Mouse (Mus musculus) lung, adult 2 months (tissue): ENCODE measurements around the gene Wwc2. TPM values are rescaled to one million over a fixed set of nuclear protein-coding genes. Genes with fewer than 3 reads are reported as not detected.

Experiments used
- DNase-seq: peaks from one replicate; pipeline ENCODE4 v3.0.0; 2022
- H3K4me1 ChIP-seq: fragments of 200-500 bp; 2 replicates; pipeline ENCODE4 v1.6.1; 2011; ENCODE audit warnings: low read length; ENCODE audit not compliant: control insufficient read depth, insufficient read depth
- H3K4me3 ChIP-seq: fragments of 200-500 bp; replicated peaks from 2 replicates; pipeline ENCODE3; 2011; ENCODE audit warnings: low read depth, mild to moderate bottlenecking, control low read depth, low read length; ENCODE audit errors: extremely low read depth
- CTCF ChIP-seq: fragments of 200-500 bp; IDR thresholded peaks from 2 replicates; pipeline ENCODE4 v1.5.1; 2011; ENCODE audit warnings: mild to moderate bottlenecking, low read length, control low read depth; ENCODE audit not compliant: insufficient read depth
- POLR2A ChIP-seq: fragments of 200-500 bp; IDR thresholded peaks from 2 replicates; pipeline ENCODE4 v1.6.1; 2011; ENCODE audit warnings: low read depth, mild to moderate bottlenecking, control low read depth, low read length, borderline replicate concordance; ENCODE audit errors: extremely low read depth
- WGBS: fragments of 180-500 bp; shearing (Covaris S2); methylation state at CpG from one replicate; pipeline ENCODE4 v1.1.7; 2018; 5-methylcytosine and 5-hydroxymethylcytosine counted together
- polyA plus RNA-seq: library from polyadenylated mRNA; depleted of rRNA; stranded (reverse); fragments of >200 nt; gene quantifications from 2 replicates; pipeline ENCODE4 v1.2.3, GENCODE M21; 2012

Gene Wwc2
- polyA plus RNA-seq, 1 experiment = 25.5 TPM

GRCm38 (mm10) chr8:47948836-47949235, 41.9 kb downstream of the Wwc2 start:
- Histone ChIP-seq H3K4me1 (peaks cover 9% of the 10 kb centered on the region), H3K4me3 (no peak overlapping the region)
- no peak for DNase-seq
- WGBS = 83% methylated on average over 4 of the region's 4 CpGs
- TF ChIP-seq CTCF (no peak), POLR2A (no peak)

- 29% methylated on average over 19 of the region's 19 CpGs for WGBS
- H3K4me3 ChIP-seq = peak overlapping the region; percentile 25
- TF ChIP-seq CTCF = no peak
- TF ChIP-seq POLR2A = no peak
- H3K4me1 ChIP-seq = peaks cover 12% of the 10 kb centered on the region
- no peak for DNase-seq
These were observed 42.8 kb downstream of the Wwc2 start for GRCm38 (mm10) chr8:47947672-47948618.

- 68% methylated on average over 10 of the region's 10 CpGs for WGBS
- TF ChIP-seq CTCF (peak; percentile 24; the same call in 1 of the 2 replicates), POLR2A (no peak)
- DNase-seq = no peak
- Histone ChIP-seq H3K4me3 (no peak overlapping the region), H3K4me1 (peaks cover 27% of the 10 kb centered on the region)
These were observed 47.7 kb downstream of the Wwc2 start for GRCm38 (mm10) chr8:47943049-47943448.

GRCm38 (mm10) chr8:47941028-47941427, 49.7 kb downstream of the Wwc2 start:
- Histone ChIP-seq H3K4me3 (no peak overlapping the region), H3K4me1 (peaks cover 26% of the 10 kb centered on the region)
- WGBS = 31% methylated on average over 5 of the region's 5 CpGs
- TF ChIP-seq CTCF (peak; percentile 27; the same call in 1 of the 2 replicates), POLR2A (no peak)
- DNase-seq = peak; percentile 55

GRCm38 (mm10) chr8:47939933-47940870, 50.5 kb downstream of the Wwc2 start:
- WGBS = 28% methylated on average over 10 of the region's 10 CpGs
- peak; percentile 46 for DNase-seq
- no peak overlapping the region for H3K4me3 ChIP-seq
- peaks cover 27% of the 10 kb centered on the region for H3K4me1 ChIP-seq
- TF ChIP-seq CTCF = no peak
- no peak for TF ChIP-seq POLR2A

GRCm38 (mm10) chr8:47939217-47939616, 51.5 kb downstream of the Wwc2 start:
- H3K4me1 ChIP-seq = peaks cover 27% of the 10 kb centered on the region
- 42% methylated on average over 7 of the region's 7 CpGs for WGBS
- TF ChIP-seq CTCF = no peak
- TF ChIP-seq POLR2A = no peak
- DNase-seq = no peak
- H3K4me3 ChIP-seq = no peak overlapping the region

- no peak for DNase-seq
- Histone ChIP-seq H3K4me3 (no peak overlapping the region), H3K4me1 (peaks cover 35% of the 10 kb centered on the region)
- TF ChIP-seq CTCF (no peak), POLR2A (no peak)
- 61% methylated on average over 9 of the region's 9 CpGs for WGBS
These were observed 54.3 kb downstream of the Wwc2 start for GRCm38 (mm10) chr8:47936386-47936785.

GRCm38 (mm10) chr8:47935461-47935860, 55.3 kb downstream of the Wwc2 start:
- TF ChIP-seq CTCF = no peak
- TF ChIP-seq POLR2A = no peak
- WGBS = 76% methylated on average over 5 of the region's 5 CpGs
- no peak for DNase-seq
- H3K4me1 ChIP-seq = peaks cover 31% of the 10 kb centered on the region
- no peak overlapping the region for H3K4me3 ChIP-seq

GRCm38 (mm10) chr8:47933087-47933486, 57.6 kb downstream of the Wwc2 start:
- TF ChIP-seq CTCF (no peak), POLR2A (no peak)
- no peak overlapping the region for H3K4me3 ChIP-seq
- 87% methylated on average over 3 of the region's 3 CpGs for WGBS

More at GRCm38 (mm10) chr8:47933087-47933486, 57.6 kb downstream of the Wwc2 start:
- peaks cover 24% of the 10 kb centered on the region for H3K4me1 ChIP-seq
- DNase-seq = no peak
